Mouse (Mus musculus) intestine, embryonic 14.5 days (tissue): ENCODE results near the gene E130114P18Rik. TPM values are rescaled to one million over a fixed set of nuclear protein-coding genes. Genes with fewer than 3 reads are reported as not detected.

Experiments
- ATAC-seq: fragments of 200-750 bp; cut with Nextera tagmentation; replicated peaks from 2 replicates; pipeline ENCODE4 v1.8.0; 2017; ENCODE audit warnings: low read depth, moderate number of reproducible peaks, moderate TSS enrichment, moderate library complexity; ENCODE audit not compliant: low FRiP score, low TSS enrichment
- DNase-seq: peaks from one replicate; pipeline ENCODE4 v3.0.0-alpha.2; 2018; ENCODE audit warnings: low spot score
- H3K27ac ChIP-seq: fragments of 300-500 bp; sonication (generic); 2 replicates; pipeline ENCODE4 v1.5.1; 2014; ENCODE audit warnings: low read depth, mild to moderate bottlenecking, control low read depth
- H3K27me3 ChIP-seq: fragments of 300-500 bp; sonication (generic); replicated peaks from 2 replicates; pipeline ENCODE4 v1.6.1; 2014; ENCODE audit warnings: low read length, control low read depth; ENCODE audit not compliant: control insufficient read depth, insufficient read depth
- H3K36me3 ChIP-seq: fragments of 300-500 bp; sonication (generic); 2 replicates; pipeline ENCODE4 v1.6.1; 2014; ENCODE audit warnings: low read length, control low read depth; ENCODE audit not compliant: control insufficient read depth, insufficient read depth
- H3K4me1 ChIP-seq: fragments of 300-500 bp; sonication (generic); replicated peaks from 2 replicates; pipeline ENCODE4 v1.6.1; 2014; ENCODE audit warnings: low read length, control low read depth, mixed read lengths; ENCODE audit not compliant: control insufficient read depth, insufficient read depth
- H3K4me2 ChIP-seq: fragments of 300-500 bp; sonication (generic); 2 replicates; pipeline ENCODE4 v1.6.1; 2014; ENCODE audit warnings: low read length
- H3K4me3 ChIP-seq: fragments of 300-500 bp; sonication (generic); 2 replicates; pipeline ENCODE4 v1.5.1; 2014; ENCODE audit warnings: low read depth, low read length, control low read depth, mixed read lengths
- H3K9ac ChIP-seq: fragments of 300-500 bp; sonication (generic); 2 replicates; pipeline ENCODE4 v1.6.1; 2014; ENCODE audit warnings: mild to moderate bottlenecking, low read length
- H3K9me3 ChIP-seq: fragments of 300-500 bp; sonication (generic); 2 replicates; pipeline ENCODE4 v1.6.1; 2016; ENCODE audit warnings: low read length, control low read depth; ENCODE audit not compliant: control insufficient read depth
- WGBS: fragments of 180-500 bp; shearing (Covaris S2); extraction: QIAGEN DNeasy Blood & Tissue Kit; methylation state at CpG from one replicate; pipeline ENCODE4 v1.1.7; 2014; 5-methylcytosine and 5-hydroxymethylcytosine counted together
- polyA plus RNA-seq: library from polyadenylated mRNA; unstranded; fragments of >200 nt; fragmentation: Nextera tagmentation; extraction: Ambion mirVana; gene quantifications from 2 replicates; pipeline ENCODE4 v1.2.1, GENCODE M21; 2014

E130114P18Rik gene
- polyA plus RNA-seq, 1 experiment from 2014 or later, result 5.2 TPM

DNA sequence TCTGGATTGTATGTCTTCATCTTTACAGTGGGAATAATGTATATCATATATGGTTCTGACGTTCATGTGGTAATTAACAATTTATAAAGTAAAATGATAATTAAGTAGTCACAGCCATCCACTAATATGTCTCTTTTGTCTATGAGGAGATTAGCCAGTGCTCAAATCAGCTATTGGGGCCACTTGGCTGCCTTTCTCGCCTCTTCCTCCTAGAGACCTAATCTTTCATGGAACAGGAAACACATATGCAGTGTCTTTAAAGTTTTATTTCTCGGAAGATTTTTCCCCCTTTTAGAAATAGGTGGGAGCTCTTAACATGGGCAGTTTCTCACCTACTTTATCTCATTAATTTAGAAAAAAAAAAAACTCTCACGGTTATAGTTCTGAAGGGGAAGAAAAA is 27.5 kb downstream of the E130114P18Rik start:
- peaks cover 11% of the 10 kb centered on the region; the same call in 1 of the 2 replicates for H3K27me3 ChIP-seq
- H3K4me3 ChIP-seq, result no peak overlapping the region
- no peak overlapping the region for H3K27ac ChIP-seq
- H3K4me2 ChIP-seq, result no peak overlapping the region
- no peak overlapping the region for H3K9ac ChIP-seq
- no peak for ATAC-seq
- peaks cover 9% of the 10 kb centered on the region; the same call in 1 of the 2 replicates for H3K4me1 ChIP-seq
- DNase-seq, result no peak
- no peaks in the 10 kb centered on the region for H3K36me3 ChIP-seq
- no peaks in the 10 kb centered on the region for H3K9me3 ChIP-seq
- WGBS, result 51% methylated on average over 4 of the region's 4 CpGs

GRCm38 (mm10) chr4:97746106-97746900 is 31.6 kb downstream of the E130114P18Rik start:
- DNase-seq (no peak), ATAC-seq (peak; percentile 32; the same call in 1 of the 2 replicates)
- H3K4me2 ChIP-seq, result peak overlapping the region; percentile 59
- H3K27ac ChIP-seq, result no peak overlapping the region
- H3K9ac ChIP-seq, result 0 out of 2 replicates have a peak overlapping the region, but pooled peaks have one; percentile 3
- H3K36me3 ChIP-seq, result no peaks in the 10 kb centered on the region
- 0 out of 2 replicates have a peak, but pooled peaks cover 4% of the 10 kb centered on the region for H3K27me3 ChIP-seq
- no peaks in the 10 kb centered on the region for H3K9me3 ChIP-seq
- WGBS, result 9% methylated on average over 19 of the region's 19 CpGs
- H3K4me1 ChIP-seq, result peaks cover 4% of the 10 kb centered on the region; the same call in 1 of the 2 replicates
- H3K4me3 ChIP-seq, result peak overlapping the region; percentile 26

DNA sequence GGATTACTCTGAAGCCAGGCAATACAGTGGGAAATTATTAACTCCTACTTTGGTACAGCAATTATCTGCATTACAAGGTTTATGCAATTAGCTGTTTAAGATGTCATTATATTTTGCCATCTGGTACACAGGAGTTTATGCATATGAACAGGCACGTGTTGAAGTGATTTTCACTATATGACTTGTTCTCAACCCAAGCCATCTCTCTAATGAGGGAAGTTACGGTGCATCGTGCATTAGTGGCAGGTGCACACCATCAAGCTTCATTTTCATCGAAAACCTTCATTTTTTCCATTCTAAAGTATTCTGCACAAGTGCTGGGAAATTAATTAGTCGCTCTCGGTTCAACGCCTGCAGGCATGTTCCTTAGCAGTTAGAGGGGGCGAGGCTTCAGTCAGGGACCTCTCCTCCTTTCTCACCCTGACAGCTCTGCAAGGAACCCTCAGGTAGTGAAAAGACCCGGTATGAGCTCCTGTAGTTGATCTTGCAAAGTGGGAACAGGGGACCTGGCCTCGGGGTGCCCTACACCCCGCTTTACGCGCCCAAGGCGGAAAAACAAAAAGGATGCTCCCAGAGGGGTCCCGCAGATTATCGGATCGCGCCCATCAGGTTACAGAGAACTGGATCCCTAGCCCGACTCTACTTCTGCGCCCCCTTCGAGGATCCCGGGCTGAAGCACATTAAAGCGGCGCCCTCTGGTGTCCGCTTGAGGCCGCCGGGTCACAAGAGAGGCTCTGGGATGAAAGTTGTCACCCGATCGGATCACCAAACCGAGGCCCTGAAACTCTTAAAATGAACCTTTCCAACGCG is 32.4 kb downstream of the E130114P18Rik start:
- Histone ChIP-seq H3K36me3 (no peaks in the 10 kb centered on the region), H3K27me3 (0 out of 2 replicates have a peak, but pooled peaks cover 4% of the 10 kb centered on the region), H3K4me3 (peak overlapping the region; percentile 26), H3K4me1 (no peaks in the 10 kb centered on the region), H3K27ac (no peak overlapping the region), H3K4me2 (peak overlapping the region; percentile 59), H3K9ac (0 out of 2 replicates have a peak overlapping the region, but pooled peaks have one; percentile 3), H3K9me3 (no peaks in the 10 kb centered on the region)
- WGBS, result 8% methylated on average over 32 of the region's 32 CpGs
- ATAC-seq (peak; percentile 64; the same call in 1 of the 2 replicates), DNase-seq (peak; percentile 87)

GRCm38 (mm10) chr4:97743932-97744331 is 33.9 kb downstream of the E130114P18Rik start:
- H3K36me3 ChIP-seq, result no peaks in the 10 kb centered on the region
- H3K4me2 ChIP-seq, result no peak overlapping the region
- H3K27ac ChIP-seq, result no peak overlapping the region
- H3K9me3 ChIP-seq, result no peaks in the 10 kb centered on the region
- H3K27me3 ChIP-seq, result 0 out of 2 replicates have a peak, but pooled peaks cover 4% of the 10 kb centered on the region
- H3K4me3 ChIP-seq, result no peak overlapping the region
- H3K4me1 ChIP-seq, result no peaks in the 10 kb centered on the region
- no peak overlapping the region for H3K9ac ChIP-seq
- ATAC-seq (no peak), DNase-seq (no peak)
- WGBS, result 68% methylated on average over 5 of the region's 5 CpGs

- no peak for ATAC-seq
- H3K9ac ChIP-seq, result no peak overlapping the region
- H3K4me2 ChIP-seq, result no peak overlapping the region
- no peaks in the 10 kb centered on the region for H3K27me3 ChIP-seq
- no peak overlapping the region for H3K27ac ChIP-seq
- DNase-seq, result no peak
- 56% methylated on average over 1 of the region's 1 CpGs for WGBS
- no peaks in the 10 kb centered on the region for H3K36me3 ChIP-seq
- H3K4me1 ChIP-seq, result no peaks in the 10 kb centered on the region
- no peaks in the 10 kb centered on the region for H3K9me3 ChIP-seq
- H3K4me3 ChIP-seq, result no peak overlapping the region
Observed at GRCm38 (mm10) chr4:97733392-97733791, 44.5 kb downstream of the E130114P18Rik start.

DNA sequence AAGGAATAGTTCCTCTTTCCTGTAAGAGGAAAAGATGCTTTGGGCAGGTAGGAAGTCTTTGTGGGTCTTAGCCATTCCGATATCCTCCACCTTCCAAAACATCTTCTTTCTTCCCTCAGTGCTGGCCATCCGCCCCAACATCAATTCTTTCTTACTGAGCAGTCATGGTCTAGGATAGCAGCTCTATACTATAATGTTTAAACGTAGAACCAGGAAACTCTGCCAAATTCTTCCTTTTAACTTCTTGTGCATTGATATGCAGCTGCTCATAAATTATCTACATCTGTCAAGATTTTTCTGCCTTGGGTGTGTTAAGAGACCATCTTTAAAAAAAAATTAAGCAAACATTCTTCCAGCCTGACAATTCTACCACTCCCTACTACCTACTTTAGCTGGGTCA is 47.5 kb downstream of the E130114P18Rik start:
- no peaks in the 10 kb centered on the region for H3K36me3 ChIP-seq
- DNase-seq (no peak), ATAC-seq (no peak)
- no peak overlapping the region for H3K4me2 ChIP-seq
- H3K4me3 ChIP-seq, result no peak overlapping the region
- H3K27ac ChIP-seq, result no peak overlapping the region
- no peaks in the 10 kb centered on the region for H3K9me3 ChIP-seq
- H3K9ac ChIP-seq, result no peak overlapping the region
- WGBS, result 58% methylated on average over 3 of the region's 3 CpGs
- no peaks in the 10 kb centered on the region for H3K27me3 ChIP-seq
- H3K4me1 ChIP-seq, result no peaks in the 10 kb centered on the region

GRCm38 (mm10) chr4:97729999-97730398 is 47.9 kb downstream of the E130114P18Rik start:
- ATAC-seq (no peak), DNase-seq (no peak)
- no peak overlapping the region for H3K4me2 ChIP-seq
- H3K36me3 ChIP-seq, result no peaks in the 10 kb centered on the region
- 47% methylated on average over 6 of the region's 6 CpGs for WGBS
- no peak overlapping the region for H3K4me3 ChIP-seq
- H3K4me1 ChIP-seq, result no peaks in the 10 kb centered on the region
- H3K9me3 ChIP-seq, result no peaks in the 10 kb centered on the region
- H3K27ac ChIP-seq, result no peak overlapping the region
- H3K9ac ChIP-seq, result no peak overlapping the region
- no peaks in the 10 kb centered on the region for H3K27me3 ChIP-seq

DNA sequence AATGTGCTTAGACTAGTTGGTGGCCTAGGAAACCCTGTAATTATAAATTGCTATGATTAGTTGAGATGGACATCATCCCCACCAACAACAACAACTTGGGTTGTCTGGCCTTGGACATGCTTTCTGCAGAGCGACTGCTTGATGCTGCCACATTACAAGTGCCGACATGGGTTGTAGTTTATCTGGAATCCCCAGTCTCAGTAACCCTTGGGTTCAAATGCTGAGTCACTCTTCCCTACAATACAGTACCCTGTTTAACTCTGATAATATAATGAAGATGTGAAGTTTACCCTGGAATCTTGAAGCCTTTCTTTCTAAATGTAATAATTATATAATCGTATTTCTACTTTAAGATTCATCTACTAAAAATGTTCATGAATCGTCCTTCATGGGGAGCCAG is 49.4 kb downstream of the E130114P18Rik start:
- Histone ChIP-seq H3K9me3 (no peaks in the 10 kb centered on the region), H3K27ac (no peak overlapping the region), H3K9ac (no peak overlapping the region), H3K4me3 (no peak overlapping the region), H3K4me2 (no peak overlapping the region), H3K36me3 (no peaks in the 10 kb centered on the region), H3K27me3 (no peaks in the 10 kb centered on the region), H3K4me1 (no peaks in the 10 kb centered on the region)
- ATAC-seq (no peak), DNase-seq (no peak)
- WGBS, result 91% methylated on average over 4 of the region's 4 CpGs
